Mouse (Mus musculus) lung, postnatal 4 days (tissue): ENCODE results near the gene Gm10770.
"Not testable (repeated sequence)": the region's sequence is repeated elsewhere in the genome, so short reads cannot be mapped to it uniquely, and the experiment has no call there.

Source experiments
- DNase-seq, 2 experiments: peaks; one replicate each; pipeline ENCODE4 v3.0.0; 2021

Gm10770 gene

DNA sequence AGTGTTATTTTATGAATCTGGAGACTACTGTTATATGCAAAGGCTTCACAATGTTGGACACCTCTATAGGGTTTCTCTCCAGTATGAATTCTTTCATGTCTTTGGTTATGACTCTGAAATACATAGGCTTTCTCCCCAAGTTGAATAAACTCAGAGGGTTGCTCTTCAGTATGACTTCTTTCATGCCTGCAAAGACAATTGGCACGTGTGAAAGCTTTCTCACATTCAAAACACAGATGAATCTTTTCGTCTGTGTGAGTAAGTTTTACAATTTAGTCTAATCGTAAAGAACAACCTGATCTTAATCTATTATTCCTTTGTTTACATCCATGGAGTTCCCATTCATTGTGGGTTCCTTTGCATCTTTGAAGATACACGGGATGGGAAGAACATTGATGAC lies at the start of gene Gm10770:
Gene Gm10770, minus strand, starts transcription at position 101 of the 400 bp plus-strand sequence.
- not testable (repeated sequence) for DNase-seq

DNA sequence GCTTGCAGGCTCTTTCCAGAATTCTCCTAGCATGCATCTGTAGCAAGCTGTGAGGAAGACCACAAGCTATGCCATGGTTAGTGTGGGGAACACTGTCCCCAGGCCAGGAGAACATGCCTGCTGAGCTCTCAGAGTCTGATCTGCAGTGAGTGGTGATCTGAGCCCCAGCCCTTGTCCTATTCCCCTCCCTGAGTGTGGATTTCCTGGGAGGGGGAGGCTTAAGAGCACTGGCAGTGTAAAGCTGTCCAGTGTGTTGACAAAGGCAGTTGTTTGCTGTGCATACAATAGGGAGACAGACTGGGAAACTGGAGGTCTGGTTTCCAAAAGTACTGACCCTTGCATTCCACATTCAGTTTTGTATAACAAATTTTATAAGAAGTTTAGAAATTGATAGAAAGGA lies 43.8 kb upstream of the Gm10770 start:
- DNase-seq = not testable (repeated sequence)

- DNase-seq = not testable (repeated sequence)
These were observed 38.9 kb upstream of the Gm10770 start for GRCm38 (mm10) chr2:150218363-150218725.

GRCm38 (mm10) chr2:150217600-150218362 lies 38.3 kb upstream of the Gm10770 start, which contains the start of gene Zfp937:
Gene Zfp937 (plus strand): TSS chr2:150218073.
- DNase-seq = peak; percentile 79 to 87

DNA sequence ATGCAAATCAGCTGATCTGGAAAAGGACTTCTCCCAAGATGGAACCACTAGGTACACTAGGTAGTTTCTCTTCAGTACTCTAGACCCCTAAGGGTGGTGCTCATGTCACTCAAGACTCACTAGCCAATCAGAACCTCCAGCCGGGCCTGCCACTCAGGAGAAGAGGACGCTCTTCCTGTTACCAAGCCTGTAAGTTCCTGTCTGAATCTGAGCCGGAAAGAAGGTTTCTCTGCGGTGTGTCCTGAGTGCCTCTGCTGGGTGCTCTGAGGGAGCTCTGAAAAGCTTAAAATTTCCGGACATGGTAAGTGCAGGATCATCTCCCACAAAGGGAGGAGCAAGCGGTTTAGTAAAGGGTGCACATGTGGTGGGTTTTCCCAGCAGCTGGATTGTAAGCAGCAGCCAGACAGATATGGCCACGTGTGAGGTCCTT lies 2.1 kb upstream of the Gm10770 start, which contains the start of gene Gm14139:
Gene Gm14139, plus strand, starts transcription at position 186 of the 430 bp plus-strand sequence.
- not testable (repeated sequence) for DNase-seq

GRCm38 (mm10) chr2:150181046-150181445 lies 1.6 kb upstream of the Gm10770 start:
- DNase-seq = not testable (repeated sequence)

DNA sequence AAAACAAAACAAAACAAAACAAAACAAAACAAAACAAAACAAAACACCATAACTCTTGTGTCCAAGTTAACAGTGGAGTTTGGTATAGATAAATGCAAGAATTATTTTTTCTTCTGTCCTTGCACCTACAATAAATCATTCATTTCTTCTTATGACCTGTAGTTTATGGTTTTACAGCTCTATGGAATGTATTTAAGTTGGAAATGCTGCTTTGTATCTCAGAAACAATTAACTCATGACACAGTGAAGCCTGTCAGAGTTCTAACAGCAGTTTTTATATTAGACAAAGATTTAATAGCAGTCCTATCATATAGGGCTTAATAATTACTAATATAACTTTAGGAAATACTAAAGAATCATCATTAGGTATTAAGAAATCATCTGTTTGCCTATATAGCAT lies 5.6 kb downstream of the Gm10770 start:
- DNase-seq = no peak

DNA sequence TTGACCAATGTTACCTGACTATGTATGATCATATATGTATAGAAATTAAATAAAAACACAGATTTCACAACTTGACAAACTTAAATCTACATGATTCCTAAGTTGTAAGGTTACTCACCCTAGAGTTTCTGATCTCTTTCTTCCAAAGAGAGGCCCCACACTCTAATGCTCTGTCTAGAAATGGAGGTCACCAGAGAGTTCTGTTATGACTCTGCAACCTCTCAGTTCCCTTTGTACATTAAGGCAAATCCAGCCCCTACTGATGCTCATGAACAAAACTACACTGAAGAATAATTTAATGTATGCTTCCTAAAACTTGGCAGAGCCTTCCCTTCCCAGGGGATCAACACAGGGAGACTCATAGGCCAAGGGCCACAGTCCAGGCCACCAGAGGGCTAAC lies 12.8 kb downstream of the Gm10770 start:
- no peak for DNase-seq

GRCm38 (mm10) chr2:150136435-150136897 lies 43.0 kb downstream of the Gm10770 start, which contains the start of gene Zfp120:
Gene Zfp120 (minus strand): TSS chr2:150136708.
- DNase-seq = peak; percentile 87 to 92

- DNase-seq = no peak
These were observed 46.7 kb downstream of the Gm10770 start for GRCm38 (mm10) chr2:150132773-150133172.

GRCm38 (mm10) chr2:150132002-150132401 lies 47.5 kb downstream of the Gm10770 start:
- DNase-seq = not testable (repeated sequence)
